Mouse (Mus musculus): ENCODE results near the gene Hdgfl3. TPM values are rescaled to one million over a fixed set of nuclear protein-coding genes. Genes with fewer than 3 reads are reported as not detected.

Hdgfl3 gene
- polyA plus RNA-seq (2016; fragmentation: Nextera tagmentation; extraction: Ambion mirVana), result 8.4 and 13.8 TPM in 2 replicates

GRCm38 (mm10) chr7:81934267-81934745 lies at the start of gene Hdgfl3:
Hdgfl3 (minus strand) TSS chr7:81934473.
- DNase-seq (ENCODE audit: low spot score), result peak; percentile 84
- Histone ChIP-seq H3K27me3 (ENCODE audit: insufficient read depth, poor library complexity, severe bottlenecking) (peaks cover 31% of the 10 kb centered on the region), H3K27ac (peak within 1 kb of the TSS; percentile 94), H3K4me3 (peak within 1 kb of the TSS; percentile 80), H3K36me3 (no peaks in the 10 kb centered on the region), H3K4me1 (peaks cover 9% of the 10 kb centered on the region; the same call in 1 of the 2 replicates), H3K9me3 (no peaks in the 10 kb centered on the region)
- 0% methylated on average over 55 of the region's 63 CpGs for WGBS

- Histone ChIP-seq H3K27me3 (ENCODE audit: insufficient read depth, poor library complexity, severe bottlenecking) (peaks cover 16% of the 10 kb centered on the region), H3K36me3 (no peaks in the 10 kb centered on the region), H3K4me1 (no peaks in the 10 kb centered on the region), H3K27ac (no peak overlapping the region), H3K9me3 (no peaks in the 10 kb centered on the region), H3K4me3 (no peak overlapping the region)
- WGBS, result 66% methylated on average over 6 of the region's 6 CpGs
- DNase-seq (ENCODE audit: low spot score), result no peak
Observed at GRCm38 (mm10) chr7:81983651-81984050, 49.4 kb upstream of the Hdgfl3 start.

DNA sequence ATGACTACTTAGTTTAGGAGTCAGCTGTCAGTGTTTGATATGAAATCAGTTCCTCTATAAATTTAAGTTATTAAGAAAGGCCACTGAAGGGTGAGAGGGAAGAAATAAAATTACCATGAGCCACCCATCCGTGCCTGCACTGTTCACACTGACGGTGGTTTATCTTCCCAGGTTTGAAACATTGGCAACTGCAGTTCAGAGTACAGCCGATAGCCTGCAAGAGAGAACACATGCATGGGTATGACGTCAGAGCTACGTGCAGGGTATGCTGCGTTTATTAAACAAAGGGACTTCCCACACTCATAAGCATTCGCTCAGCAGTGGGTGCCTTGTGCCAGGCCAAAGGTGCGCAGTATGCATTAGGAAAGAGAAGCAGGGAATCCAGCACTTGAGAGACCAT lies 44.0 kb upstream of the Hdgfl3 start:
- Histone ChIP-seq H3K27ac (no peak overlapping the region), H3K36me3 (no peaks in the 10 kb centered on the region), H3K27me3 (ENCODE audit: insufficient read depth, poor library complexity, severe bottlenecking) (peaks cover 8% of the 10 kb centered on the region; the same call in 1 of the 2 replicates), H3K4me3 (no peak overlapping the region), H3K9me3 (no peaks in the 10 kb centered on the region), H3K4me1 (no peaks in the 10 kb centered on the region)
- WGBS, result 74% methylated on average over 8 of the region's 8 CpGs
- DNase-seq (ENCODE audit: low spot score), result peak; percentile 38

DNA sequence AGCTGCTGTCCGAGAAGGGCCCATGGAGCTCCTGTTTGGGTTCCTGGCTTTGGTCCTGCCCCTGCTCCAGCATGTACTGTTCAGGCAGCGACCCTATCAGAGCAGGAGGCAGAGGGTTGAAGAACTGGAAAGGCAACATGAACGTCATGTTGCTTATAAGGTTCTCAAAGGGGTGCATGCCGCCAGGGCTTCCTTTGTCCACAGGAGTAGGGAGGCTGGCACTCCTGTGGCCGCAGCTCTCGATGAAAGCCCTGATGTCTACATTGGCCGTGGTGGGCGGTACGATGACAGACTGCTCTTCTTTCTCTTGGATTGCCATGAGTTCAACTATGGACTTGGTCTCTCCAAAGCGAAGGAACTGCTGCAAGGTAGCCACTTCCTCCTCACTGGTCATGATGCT lies 40.3 kb upstream of the Hdgfl3 start:
- WGBS, result 84% methylated on average over 10 of the region's 10 CpGs
- Histone ChIP-seq H3K36me3 (no peaks in the 10 kb centered on the region), H3K27ac (no peak overlapping the region), H3K4me3 (no peak overlapping the region), H3K9me3 (no peaks in the 10 kb centered on the region), H3K27me3 (ENCODE audit: insufficient read depth, poor library complexity, severe bottlenecking) (peaks cover 15% of the 10 kb centered on the region; the same call in 1 of the 2 replicates), H3K4me1 (no peaks in the 10 kb centered on the region)
- DNase-seq (ENCODE audit: low spot score), result peak; percentile 65

DNA sequence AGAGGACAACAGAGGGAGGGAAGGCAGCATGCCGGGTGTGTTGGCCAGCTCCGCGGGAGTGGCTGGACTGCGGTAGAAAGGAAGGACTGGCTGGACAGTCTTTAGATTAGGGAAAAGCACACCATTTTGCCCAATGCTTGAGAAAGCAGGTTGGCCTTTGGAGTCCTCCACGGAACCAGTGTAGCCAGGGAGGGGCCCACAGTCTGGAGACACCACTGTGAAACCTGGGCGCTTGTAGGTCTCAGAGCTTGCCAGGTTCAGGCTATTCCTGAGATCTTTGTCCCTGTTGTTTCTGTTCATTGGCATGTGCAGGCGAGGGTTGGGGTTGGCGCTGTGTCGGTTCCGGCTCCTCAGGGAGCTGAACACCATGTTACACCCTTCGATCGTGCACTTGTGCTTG lies 39.7 kb upstream of the Hdgfl3 start:
- WGBS, result 87% methylated on average over 12 of the region's 12 CpGs
- Histone ChIP-seq H3K27ac (no peak overlapping the region), H3K27me3 (ENCODE audit: insufficient read depth, poor library complexity, severe bottlenecking) (peaks cover 15% of the 10 kb centered on the region; the same call in 1 of the 2 replicates), H3K4me1 (no peaks in the 10 kb centered on the region), H3K36me3 (no peaks in the 10 kb centered on the region), H3K9me3 (no peaks in the 10 kb centered on the region), H3K4me3 (no peak overlapping the region)
- DNase-seq (ENCODE audit: low spot score), result peak; percentile 63

GRCm38 (mm10) chr7:81973339-81973738 lies 39.1 kb upstream of the Hdgfl3 start:
- 84% methylated on average over 5 of the region's 5 CpGs for WGBS
- H3K36me3 ChIP-seq, result no peaks in the 10 kb centered on the region
- peak; percentile 69 for DNase-seq (ENCODE audit: low spot score)
- H3K9me3 ChIP-seq, result no peaks in the 10 kb centered on the region
- H3K4me1 ChIP-seq, result no peaks in the 10 kb centered on the region
- H3K27me3 ChIP-seq (ENCODE audit: insufficient read depth, poor library complexity, severe bottlenecking), result peaks cover 15% of the 10 kb centered on the region; the same call in 1 of the 2 replicates
- H3K4me3 ChIP-seq, result no peak overlapping the region
- H3K27ac ChIP-seq, result no peak overlapping the region

DNA sequence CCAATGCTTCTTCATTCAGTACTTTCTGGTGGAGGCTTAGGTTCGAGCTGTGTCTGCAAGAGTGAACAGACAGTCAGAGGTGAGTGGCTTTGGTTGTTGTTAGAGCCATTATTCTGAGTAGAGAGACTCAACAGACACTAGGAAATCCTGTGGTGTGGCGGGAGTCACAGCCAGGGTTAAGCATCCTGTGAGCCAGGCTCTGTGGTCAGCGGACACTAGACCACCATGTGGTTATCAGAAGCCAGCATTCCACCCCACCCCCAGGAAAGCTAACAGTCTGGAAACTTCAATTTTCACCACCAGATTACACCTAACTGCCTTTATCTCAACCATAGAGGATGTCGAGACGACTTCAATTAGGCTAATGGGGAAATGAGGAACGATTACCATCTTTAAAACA lies 34.7 kb upstream of the Hdgfl3 start:
- no peak overlapping the region for H3K27ac ChIP-seq
- no peaks in the 10 kb centered on the region for H3K36me3 ChIP-seq
- DNase-seq (ENCODE audit: low spot score), result peak; percentile 66
- peaks cover 10% of the 10 kb centered on the region; the same call in 1 of the 2 replicates for H3K27me3 ChIP-seq (ENCODE audit: insufficient read depth, poor library complexity, severe bottlenecking)
- H3K4me3 ChIP-seq, result no peak overlapping the region
- no peaks in the 10 kb centered on the region for H3K9me3 ChIP-seq
- 41% methylated on average over 6 of the region's 6 CpGs for WGBS
- no peaks in the 10 kb centered on the region for H3K4me1 ChIP-seq

- Histone ChIP-seq H3K4me3 (no peak overlapping the region), H3K27me3 (ENCODE audit: insufficient read depth, poor library complexity, severe bottlenecking) (peaks cover 8% of the 10 kb centered on the region; the same call in 1 of the 2 replicates), H3K27ac (no peak overlapping the region), H3K9me3 (no peaks in the 10 kb centered on the region), H3K36me3 (no peaks in the 10 kb centered on the region), H3K4me1 (no peaks in the 10 kb centered on the region)
- peak; percentile 68 for DNase-seq (ENCODE audit: low spot score)
- 74% methylated on average over 4 of the region's 4 CpGs for WGBS
Observed at GRCm38 (mm10) chr7:81968451-81968850, 34.2 kb upstream of the Hdgfl3 start.

GRCm38 (mm10) chr7:81966195-81966594 lies 31.9 kb upstream of the Hdgfl3 start:
- WGBS, result 78% methylated on average over 5 of the region's 5 CpGs
- no peaks in the 10 kb centered on the region for H3K4me1 ChIP-seq
- DNase-seq (ENCODE audit: low spot score), result peak; percentile 59

DNA sequence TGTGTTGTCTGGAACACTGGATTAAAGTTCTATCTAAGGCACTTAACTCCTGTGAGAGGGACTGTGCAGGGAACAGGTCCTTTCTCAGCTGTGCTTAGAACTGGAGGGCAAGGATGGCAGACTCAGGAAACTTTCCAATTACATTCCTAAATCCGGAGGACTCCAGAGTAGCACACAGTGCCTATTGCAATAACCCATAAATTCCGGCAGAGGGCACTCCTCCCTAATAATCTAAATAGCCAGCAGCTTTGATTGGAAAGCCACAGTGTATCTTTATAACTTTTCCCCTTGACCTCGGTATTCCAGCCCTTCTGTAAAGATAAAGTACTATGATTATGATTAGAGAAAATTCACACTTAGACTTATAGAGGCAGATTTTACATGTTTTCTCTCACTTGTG lies 25.4 kb upstream of the Hdgfl3 start:
- no peaks in the 10 kb centered on the region for H3K36me3 ChIP-seq
- peak; percentile 55 for DNase-seq (ENCODE audit: low spot score)

More at GRCm38 (mm10) chr7:81966195-81966594, 31.9 kb upstream of the Hdgfl3 start:
- no peak overlapping the region for H3K27ac ChIP-seq
- H3K27me3 ChIP-seq (ENCODE audit: insufficient read depth, poor library complexity, severe bottlenecking), result no peaks in the 10 kb centered on the region; the same call in 1 of the 2 replicates
- no peaks in the 10 kb centered on the region for H3K36me3 ChIP-seq
- no peak overlapping the region for H3K4me3 ChIP-seq
- no peaks in the 10 kb centered on the region for H3K9me3 ChIP-seq

DNA sequence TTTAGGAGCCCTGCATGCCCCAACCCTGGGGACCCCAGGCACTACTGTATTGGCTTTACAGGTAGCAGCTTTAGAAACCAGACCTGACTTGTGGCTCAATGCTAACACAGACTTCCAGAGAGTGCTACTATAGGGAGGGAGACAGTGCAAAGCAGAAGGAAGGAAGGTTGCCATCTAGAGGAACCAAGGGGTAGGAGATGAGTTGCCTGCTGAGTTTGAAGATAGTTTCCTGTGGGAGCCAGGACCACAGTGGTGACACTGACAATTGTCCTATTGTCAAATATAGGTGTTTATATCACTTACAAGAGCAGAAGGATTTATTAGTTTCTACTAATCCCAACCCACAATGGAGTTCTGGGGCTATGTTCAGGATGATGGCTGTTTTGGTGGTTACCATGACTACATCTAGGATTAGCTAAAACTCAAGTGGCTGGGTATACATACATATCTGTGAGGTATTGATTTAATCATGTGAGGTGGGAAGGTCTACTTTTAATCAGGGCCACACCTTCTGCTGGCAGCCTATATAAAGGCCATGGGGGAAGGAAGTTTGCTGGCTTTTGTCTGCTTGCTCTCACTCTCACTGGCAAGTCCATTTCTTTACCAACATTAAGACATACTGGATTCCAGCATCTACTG lies 20.1 kb upstream of the Hdgfl3 start:
- no peak overlapping the region for H3K27ac ChIP-seq
- no peak for DNase-seq (ENCODE audit: low spot score)
- no peaks in the 10 kb centered on the region for H3K36me3 ChIP-seq
- no peaks in the 10 kb centered on the region for H3K9me3 ChIP-seq
- H3K27me3 ChIP-seq (ENCODE audit: insufficient read depth, poor library complexity, severe bottlenecking), result peaks cover 10% of the 10 kb centered on the region; the same call in 1 of the 2 replicates
- no peaks in the 10 kb centered on the region for H3K4me1 ChIP-seq
- no peak overlapping the region for H3K4me3 ChIP-seq

More for the DNA sequence above, 25.4 kb upstream of the Hdgfl3 start:
- no peaks in the 10 kb centered on the region for H3K4me1 ChIP-seq
- no peak overlapping the region for H3K27ac ChIP-seq
- WGBS, result 2% methylated on average over 3 of the region's 3 CpGs
- H3K4me3 ChIP-seq, result no peak overlapping the region
- H3K9me3 ChIP-seq, result no peaks in the 10 kb centered on the region
- peaks cover 10% of the 10 kb centered on the region; the same call in 1 of the 2 replicates for H3K27me3 ChIP-seq (ENCODE audit: insufficient read depth, poor library complexity, severe bottlenecking)

GRCm38 (mm10) chr7:81950499-81950898 lies 16.2 kb upstream of the Hdgfl3 start:
- Histone ChIP-seq H3K27me3 (ENCODE audit: insufficient read depth, poor library complexity, severe bottlenecking) (0 out of 2 replicates have a peak, but pooled peaks cover 6% of the 10 kb centered on the region), H3K4me1 (no peaks in the 10 kb centered on the region), H3K9me3 (no peaks in the 10 kb centered on the region), H3K27ac (no peak overlapping the region), H3K36me3 (no peaks in the 10 kb centered on the region), H3K4me3 (no peak overlapping the region)
- 84% methylated on average over 2 of the region's 2 CpGs for WGBS
- peak; percentile 19 for DNase-seq (ENCODE audit: low spot score)

DNA sequence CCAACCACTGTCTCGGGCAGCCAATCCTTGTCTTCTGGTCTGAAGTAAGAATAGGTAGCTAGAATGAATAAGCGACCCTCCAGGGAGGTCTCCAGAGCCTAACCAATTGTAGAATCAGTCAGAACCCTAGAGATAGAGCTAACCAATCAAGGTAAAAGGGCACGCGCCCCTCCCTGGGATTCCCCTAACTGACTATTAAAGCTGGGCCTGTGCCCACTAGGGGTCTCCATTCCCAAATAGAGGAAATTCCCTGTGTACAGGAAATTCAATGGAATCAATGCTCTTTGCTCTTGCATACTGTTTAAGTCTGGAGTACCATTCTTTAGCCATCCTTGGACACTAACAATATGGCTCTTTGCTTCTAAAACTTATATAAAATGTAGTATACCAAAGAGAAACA lies 11.1 kb upstream of the Hdgfl3 start:
- H3K27me3 ChIP-seq (ENCODE audit: insufficient read depth, poor library complexity, severe bottlenecking), result no peaks in the 10 kb centered on the region
- H3K36me3 ChIP-seq, result no peaks in the 10 kb centered on the region
- no peaks in the 10 kb centered on the region for H3K9me3 ChIP-seq
- H3K4me3 ChIP-seq, result no peak overlapping the region
- no peak for DNase-seq (ENCODE audit: low spot score)
- H3K27ac ChIP-seq, result no peak overlapping the region
- 0 out of 2 replicates have a peak, but pooled peaks cover 3% of the 10 kb centered on the region for H3K4me1 ChIP-seq
- WGBS, result 19% methylated on average over 4 of the region's 4 CpGs

All from heart, embryonic 10.5 days (tissue).